Mouse (Mus musculus) lung, postnatal 0 days (tissue): ENCODE measurements around the gene Trak1.
A peak's percentile ranks its signal among the peaks of the same experiment; 100 is the strongest.

ENCODE experiments used
- CTCF ChIP-seq: IDR thresholded peaks from 2 replicates; pipeline ENCODE4 v1.5.1; 2016; ENCODE audit warnings: antibody characterized with exemption, mild to moderate bottlenecking
- EP300 ChIP-seq: IDR thresholded peaks from 2 replicates; pipeline ENCODE4 v1.6.1; 2016; ENCODE audit warnings: antibody characterized with exemption, mild to moderate bottlenecking, control low read depth

DNA sequence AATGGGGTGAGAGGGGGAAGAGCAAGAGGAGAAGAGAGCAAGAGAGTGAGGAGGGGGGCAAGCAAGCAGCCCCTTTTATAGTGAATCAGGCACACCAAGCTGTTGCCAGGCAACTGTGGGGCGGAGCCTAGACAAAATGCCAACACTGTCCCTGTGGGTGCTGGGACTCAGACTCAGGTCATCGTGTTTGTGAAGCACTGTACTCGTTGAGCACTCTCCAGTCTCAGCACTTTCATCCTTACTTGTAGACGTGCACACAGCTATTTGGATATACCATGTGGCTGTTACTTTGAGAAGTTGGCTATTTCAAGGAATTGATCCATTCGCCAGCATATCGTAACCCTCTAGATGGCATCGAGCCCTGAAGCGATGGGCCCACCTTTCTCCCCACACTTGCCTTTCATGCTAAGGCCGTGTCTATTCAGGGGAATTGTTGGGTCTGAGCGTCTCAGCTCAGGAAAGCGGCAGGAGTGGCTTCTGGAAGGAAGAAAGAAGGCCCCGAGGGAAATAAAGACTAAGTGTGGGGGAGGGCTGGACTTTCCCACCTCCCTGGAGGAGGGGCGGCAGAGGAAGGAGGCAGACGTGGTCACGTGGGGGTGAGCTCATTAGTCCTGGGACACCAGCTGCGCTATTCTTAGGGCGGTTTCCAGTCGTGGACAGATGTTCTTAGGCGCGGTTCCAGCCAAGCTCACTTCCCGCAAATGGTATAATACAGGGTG is 16.5 kb downstream of the Trak1 start:
- TF ChIP-seq CTCF (no peak), EP300 (peak; percentile 74; the same call in 1 of the 2 replicates)
